Mouse (Mus musculus): ENCODE results near the gene Twsg1.
"Not testable (repeated sequence)": the region's sequence is repeated elsewhere in the genome, so short reads cannot be mapped to it uniquely, and the experiment has no call there.

Gene Twsg1

GRCm38 (mm10) chr17:65950622-65951404, at the start of gene Twsg1:
Gene Twsg1 (minus strand): TSS chr17:65951226.
- peak; percentile 88 to 95 for DNase-seq (ENCODE audit: low spot score in 2 of 2)

DNA sequence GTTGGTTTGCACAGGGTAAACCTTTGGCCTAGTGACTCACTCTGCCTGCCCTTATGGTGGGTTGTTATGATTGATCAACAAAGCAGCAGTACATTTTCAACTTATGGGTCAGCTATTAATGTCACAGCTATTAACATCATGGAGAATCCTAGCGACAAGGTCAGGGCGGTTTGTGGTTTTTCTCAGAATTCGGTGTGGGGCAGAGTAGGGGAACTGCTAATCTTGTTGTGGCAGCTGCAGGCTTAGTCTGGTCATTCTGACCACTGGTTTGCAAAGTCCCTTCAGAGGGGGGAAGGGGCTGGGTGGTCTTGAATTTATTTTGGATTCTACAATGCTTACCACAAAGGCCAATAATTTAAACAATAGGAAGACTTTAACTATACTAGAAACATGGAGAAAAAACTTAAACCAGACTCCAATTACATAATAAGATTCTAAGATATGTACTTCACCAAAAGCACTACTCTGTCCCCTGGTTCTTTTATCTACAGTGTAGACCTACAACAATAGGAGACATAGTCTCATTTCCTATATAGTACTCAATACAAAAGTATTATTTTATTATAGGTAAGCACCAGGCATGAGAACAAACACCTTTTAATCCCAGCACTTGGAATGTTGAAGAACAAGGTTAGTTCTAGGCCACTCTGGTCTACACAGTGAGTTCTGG, 37.3 kb upstream of the Twsg1 start:
- DNase-seq (ENCODE audit: low spot score in 2 of 2), result no peak

GRCm38 (mm10) chr17:65976720-65977119, 25.7 kb upstream of the Twsg1 start:
- DNase-seq (ENCODE audit: low spot score in 2 of 2), result not testable (repeated sequence)

DNA sequence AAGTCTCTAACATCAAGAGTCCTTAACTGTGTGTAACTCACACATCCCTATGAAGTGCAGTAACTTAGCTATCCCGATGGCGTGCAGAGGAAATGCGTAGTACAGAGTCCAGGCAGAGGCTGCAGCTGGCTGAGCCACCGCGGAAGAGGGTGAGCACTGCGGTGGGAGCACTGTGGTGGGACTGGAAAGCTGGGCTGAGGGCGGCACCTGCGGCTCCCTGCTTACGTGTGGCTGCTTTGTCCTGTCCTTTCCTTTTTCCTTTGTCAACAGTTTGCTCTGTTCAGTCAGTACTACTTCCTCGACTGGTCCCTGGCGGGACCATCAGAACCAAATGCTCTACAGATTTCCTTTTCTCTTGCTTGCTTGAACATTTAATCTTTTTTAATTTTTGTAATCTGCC, 16.7 kb upstream of the Twsg1 start:
- no peak for DNase-seq (ENCODE audit: low spot score in 2 of 2)

- no peak for DNase-seq (ENCODE audit: low spot score in 2 of 2)
Observed at GRCm38 (mm10) chr17:65962263-65962662, 11.2 kb upstream of the Twsg1 start.

DNA sequence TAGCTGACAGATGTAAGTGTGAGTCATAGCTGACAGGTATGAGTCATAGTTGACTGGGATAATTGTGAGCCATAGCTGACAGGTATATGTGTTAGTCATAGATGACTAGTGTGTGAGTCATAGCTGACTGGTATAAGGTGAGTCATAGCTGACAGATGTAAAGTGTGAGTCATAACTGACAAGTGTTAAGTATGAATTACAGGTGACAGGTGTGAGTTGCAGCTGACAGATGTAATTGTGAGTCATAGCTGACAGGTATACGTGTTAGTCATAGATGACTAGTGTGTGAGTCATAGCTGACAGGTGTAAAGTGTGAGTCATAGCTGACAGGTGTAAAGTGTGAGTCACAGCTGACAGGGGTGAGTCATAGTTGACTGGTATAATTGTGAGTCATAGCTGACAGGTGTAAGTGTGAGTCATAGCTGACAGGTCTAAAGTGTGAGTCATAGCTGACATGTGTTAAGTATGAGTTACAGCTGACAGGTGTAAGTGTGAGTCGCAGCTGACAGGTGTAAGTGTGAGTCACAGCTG, 10.6 kb upstream of the Twsg1 start:
- DNase-seq (ENCODE audit: low spot score in 2 of 2), result peak; percentile 66 to 72

- DNase-seq (ENCODE audit: low spot score in 2 of 2), result no peak
Observed at GRCm38 (mm10) chr17:65959011-65959410, 8.0 kb upstream of the Twsg1 start.

DNA sequence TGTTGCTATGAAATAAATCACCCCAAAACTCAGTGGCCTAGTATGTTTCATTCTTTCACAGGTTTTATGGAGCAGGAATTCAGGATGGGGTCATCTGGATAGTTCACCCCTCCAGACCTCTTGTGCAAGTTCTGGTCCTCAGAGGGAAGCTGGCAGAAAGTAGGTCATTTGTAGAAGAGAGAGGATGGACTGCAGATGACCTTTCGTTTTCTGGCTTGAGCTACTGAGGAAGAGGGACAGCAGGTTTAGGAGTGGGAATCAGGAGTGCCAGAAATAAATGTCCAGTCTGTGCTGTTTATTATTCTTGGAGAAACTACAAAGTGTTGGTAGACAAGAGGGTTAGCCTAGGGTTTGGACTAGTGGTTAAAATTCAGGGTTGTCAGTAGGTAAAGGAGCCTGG, 7.3 kb upstream of the Twsg1 start:
- DNase-seq (ENCODE audit: low spot score in 2 of 2), result no peak

GRCm38 (mm10) chr17:65957782-65958325, 6.8 kb upstream of the Twsg1 start:
- DNase-seq (ENCODE audit: low spot score in 2 of 2), result no peak

DNA sequence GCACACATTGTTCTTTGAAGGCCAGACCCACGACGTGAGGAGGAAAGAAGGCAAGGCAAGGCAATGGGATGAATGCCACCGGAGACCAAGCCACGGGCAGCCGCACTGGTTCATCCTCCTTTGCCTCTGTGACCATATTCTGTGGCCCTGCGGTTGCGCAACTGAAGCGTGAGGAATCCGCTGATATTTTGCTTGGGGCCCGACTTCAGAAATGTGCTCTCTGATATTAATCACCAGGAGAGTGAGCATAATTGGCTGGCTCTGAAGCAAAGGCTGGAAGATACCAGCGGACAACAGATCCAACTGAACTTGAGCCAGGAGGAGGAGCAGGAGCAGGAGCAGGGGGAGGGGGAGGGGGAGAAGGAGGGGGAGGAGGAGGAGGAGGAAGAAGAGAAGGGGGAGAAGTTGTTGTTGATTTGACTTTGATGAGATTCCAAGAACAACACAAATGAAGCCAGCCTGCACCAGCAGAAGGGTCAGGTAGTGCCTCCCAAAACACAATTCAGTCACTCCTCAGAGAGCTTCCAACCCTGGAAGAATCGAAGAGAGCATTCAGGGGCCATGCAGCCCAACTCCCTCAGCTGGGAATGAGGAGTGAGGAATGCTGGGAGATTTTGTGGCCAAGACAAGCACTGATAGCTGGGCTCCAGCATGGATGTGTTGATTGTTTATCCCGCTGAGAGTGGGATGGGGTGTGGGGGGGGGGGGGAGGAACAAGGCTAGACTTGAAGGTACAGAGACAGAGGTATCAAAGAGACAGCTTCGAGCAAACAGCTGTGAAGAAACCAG, 6.2 kb upstream of the Twsg1 start:
- no peak for DNase-seq (ENCODE audit: low spot score in 2 of 2)

DNA sequence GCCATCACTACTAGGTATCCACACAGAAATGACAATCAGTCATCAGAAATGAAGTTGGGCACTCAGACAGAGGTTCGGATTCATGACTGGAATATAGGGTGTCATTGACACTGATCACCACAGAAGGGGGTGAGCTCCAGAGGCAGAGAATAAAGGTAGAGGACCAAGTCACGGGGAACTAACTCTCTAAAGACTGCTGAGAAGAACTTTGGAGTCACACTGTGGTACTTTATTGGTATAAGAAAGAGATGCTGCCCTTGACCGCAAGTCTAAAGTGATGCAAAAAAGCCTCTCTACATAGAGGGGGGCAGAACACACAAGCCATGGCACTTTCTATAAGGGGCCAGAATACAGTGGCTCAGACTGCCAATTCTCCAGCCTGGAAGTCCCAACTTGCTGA, 5.1 kb upstream of the Twsg1 start:
- DNase-seq (ENCODE audit: low spot score in 2 of 2), result no peak

DNA sequence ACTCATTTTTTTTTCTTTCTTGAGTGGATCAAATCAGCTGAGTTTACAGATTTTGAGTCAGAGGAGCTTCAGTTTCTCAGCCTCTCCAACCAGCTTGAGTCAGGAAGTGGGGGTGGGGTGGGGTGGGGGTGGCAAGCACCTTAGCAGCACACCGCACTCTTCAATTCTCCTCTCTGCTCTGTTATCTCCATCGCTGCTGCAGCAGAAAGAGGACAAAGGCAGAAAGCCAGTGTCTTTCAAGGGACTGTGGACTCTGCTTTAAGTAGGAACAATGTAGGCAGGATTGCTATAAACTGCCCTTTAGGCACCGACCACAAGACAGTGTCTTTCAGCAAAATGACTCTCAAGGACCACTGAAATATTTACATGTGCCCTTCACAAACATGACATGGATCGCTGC, 2.9 kb upstream of the Twsg1 start:
- no peak for DNase-seq (ENCODE audit: low spot score in 2 of 2)

DNA sequence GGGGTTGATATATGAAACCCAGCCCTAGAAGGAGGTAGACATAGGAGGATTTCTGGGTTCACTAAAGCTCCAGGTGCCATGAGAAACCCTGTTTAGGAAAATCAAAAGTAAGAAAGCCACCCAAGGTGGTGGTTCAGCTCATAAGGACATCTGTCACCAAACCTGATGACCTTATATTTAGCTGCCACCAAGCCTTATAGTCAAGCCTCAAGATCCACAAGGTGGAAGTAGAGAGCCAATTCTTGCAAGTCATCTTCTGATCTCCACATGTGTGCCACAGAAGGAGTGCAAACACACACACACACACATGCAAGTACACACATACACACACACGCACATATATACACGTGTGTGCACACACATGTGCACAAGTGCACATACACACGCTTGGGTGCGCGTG, 1.1 kb upstream of the Twsg1 start:
- no peak for DNase-seq (ENCODE audit: low spot score in 2 of 2)

DNA sequence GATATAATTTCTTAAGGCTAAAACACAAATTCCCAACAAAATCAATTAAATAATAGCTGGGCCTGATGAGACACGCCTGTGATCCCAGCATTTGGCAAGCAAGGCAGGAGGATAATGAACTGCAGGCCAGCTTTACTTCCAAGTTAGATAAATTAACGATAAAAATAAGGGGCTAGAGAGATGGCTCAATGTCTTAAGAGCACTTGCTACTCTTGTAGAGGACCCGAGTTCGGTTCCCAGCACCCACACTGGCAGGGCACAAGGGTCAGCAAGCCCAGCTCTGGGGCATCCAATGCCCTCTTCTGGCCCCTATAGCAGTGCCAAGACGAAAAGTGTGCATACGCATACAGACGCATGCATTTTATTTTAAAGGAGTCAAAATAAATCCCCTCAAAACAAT, 843 bp downstream of the Twsg1 start:
- DNase-seq (ENCODE audit: low spot score in 2 of 2), result no peak

GRCm38 (mm10) chr17:65947307-65947706, 3.7 kb downstream of the Twsg1 start:
- no peak for DNase-seq (ENCODE audit: low spot score in 2 of 2)

- DNase-seq (ENCODE audit: low spot score in 2 of 2), result no peak
Observed at GRCm38 (mm10) chr17:65945420-65945819, 5.6 kb downstream of the Twsg1 start.

DNA sequence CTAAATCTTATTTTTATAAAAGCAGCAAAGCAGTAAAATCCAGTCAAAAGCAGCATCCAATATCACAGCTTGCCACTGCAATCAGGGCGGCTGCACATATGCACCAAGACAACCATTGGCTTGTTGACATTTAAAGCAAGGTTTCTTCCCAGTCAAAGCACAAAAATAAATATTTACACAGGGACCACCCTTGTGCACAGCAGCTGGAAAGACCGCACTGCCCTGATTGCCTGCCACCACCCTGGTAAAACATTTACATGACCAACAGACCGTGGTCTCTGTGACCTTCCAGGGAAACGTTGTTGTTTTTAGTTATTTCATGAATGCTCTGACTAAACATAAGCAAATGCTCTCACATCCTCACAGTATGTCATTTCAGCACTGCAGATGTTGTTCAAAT, 8.6 kb downstream of the Twsg1 start:
- no peak for DNase-seq (ENCODE audit: low spot score in 2 of 2)

GRCm38 (mm10) chr17:65941275-65941674, 9.8 kb downstream of the Twsg1 start:
- no peak for DNase-seq (ENCODE audit: low spot score in 2 of 2)

GRCm38 (mm10) chr17:65940221-65940620, 10.8 kb downstream of the Twsg1 start:
- no peak for DNase-seq (ENCODE audit: low spot score in 2 of 2)

DNA sequence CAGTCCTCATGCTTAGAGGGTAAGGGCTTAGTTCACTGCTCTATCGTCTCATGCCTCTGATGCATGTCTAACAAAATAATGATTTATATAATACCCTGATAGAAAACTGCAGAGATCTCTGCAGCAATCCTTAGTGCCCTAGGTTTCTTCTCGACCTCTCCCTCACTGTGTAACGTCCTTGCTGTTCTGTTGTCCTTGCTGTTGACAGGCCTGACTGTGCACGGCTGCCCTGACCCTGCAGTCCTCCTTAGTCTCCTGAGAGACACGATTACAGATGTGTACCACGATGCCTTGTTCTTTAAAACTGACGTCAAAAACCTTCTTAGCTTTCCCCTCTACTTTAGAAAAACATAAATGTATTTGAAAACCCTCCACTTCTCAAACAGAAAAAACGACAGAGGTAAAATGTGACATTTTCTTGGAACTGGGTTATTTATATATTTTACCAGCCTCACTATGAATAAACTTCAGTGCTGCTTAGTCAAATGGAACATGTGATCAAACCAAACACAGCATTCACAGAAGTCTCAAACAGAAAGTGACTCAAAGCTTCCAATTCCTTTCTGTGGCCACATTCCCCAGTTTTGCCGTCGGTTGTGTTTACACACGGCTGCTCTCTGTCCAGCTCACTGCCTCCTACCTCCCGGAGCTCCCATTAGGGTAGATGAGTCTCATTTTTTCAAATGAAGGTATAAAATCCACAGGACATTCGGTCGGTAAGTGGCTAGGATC, 11.4 kb downstream of the Twsg1 start:
- no peak for DNase-seq (ENCODE audit: low spot score in 2 of 2)

GRCm38 (mm10) chr17:65937671-65938070, 13.4 kb downstream of the Twsg1 start:
- DNase-seq (ENCODE audit: low spot score in 2 of 2), result no peak

All from natural killer cell, adult 2 months (primary cell).